Mouse (Mus musculus): ENCODE results near the gene Ctnnal1. TPM values are rescaled to one million over a fixed set of nuclear protein-coding genes. Genes with fewer than 3 reads are reported as not detected.
A peak's percentile ranks its signal among the peaks of the same experiment; 100 is the strongest.
"Not testable (repeated sequence)": the region's sequence is repeated elsewhere in the genome, so short reads cannot be mapped to it uniquely, and the experiment has no call there.

The Ctnnal1 gene
- polyA plus RNA-seq, 1 experiment from 2014 or later, result 22.1 TPM

GRCm38 (mm10) chr4:56886286-56886979 is 21.4 kb upstream of the Ctnnal1 start:
- no peak for TF ChIP-seq CTCF (IDR thresholded peaks at IDR 0.05; ENCODE audit: low read depth)
- no peak overlapping the region for H3K4me2 ChIP-seq
- no peak overlapping the region for H3K9ac ChIP-seq
- no peak overlapping the region for H3K4me3 ChIP-seq (ENCODE audit: low read depth, low read length)
- DNase-seq (no peak), ATAC-seq (ENCODE audit: insufficient read depth) (no peak)
- 89% methylated on average over 6 of the region's 6 CpGs for WGBS
- no peaks in the 10 kb centered on the region for H3K9me3 ChIP-seq (ENCODE audit: low read depth, low read length)
- H3K4me1 ChIP-seq (ENCODE audit: insufficient read depth), result no peaks in the 10 kb centered on the region
- H3K27me3 ChIP-seq (ENCODE audit: insufficient read depth, low read length), result no peaks in the 10 kb centered on the region
- peaks cover 72% of the 10 kb centered on the region for H3K36me3 ChIP-seq (ENCODE audit: insufficient read depth)
- H3K27ac ChIP-seq (ENCODE audit: low read depth), result no peak overlapping the region

GRCm38 (mm10) chr4:56880036-56880703 is 15.2 kb upstream of the Ctnnal1 start:
- DNase-seq (peak; percentile 86), ATAC-seq (ENCODE audit: insufficient read depth) (peak; percentile 87)
- no peak for TF ChIP-seq CTCF (IDR thresholded peaks at IDR 0.05; ENCODE audit: low read depth)
- no peak overlapping the region for H3K4me3 ChIP-seq (ENCODE audit: low read depth, low read length)
- no peak overlapping the region for H3K9ac ChIP-seq
- H3K9me3 ChIP-seq (ENCODE audit: low read depth, low read length), result no peaks in the 10 kb centered on the region
- 0 out of 2 replicates have a peak, but pooled peaks cover 4% of the 10 kb centered on the region for H3K4me1 ChIP-seq (ENCODE audit: insufficient read depth)
- H3K27me3 ChIP-seq (ENCODE audit: insufficient read depth, low read length), result no peaks in the 10 kb centered on the region
- peak overlapping the region; percentile 75; the same call in 1 of the 2 replicates for H3K27ac ChIP-seq (ENCODE audit: low read depth)
- 64% methylated on average over 11 of the region's 11 CpGs for WGBS
- H3K36me3 ChIP-seq (ENCODE audit: insufficient read depth), result peaks cover 60% of the 10 kb centered on the region
- no peak overlapping the region for H3K4me2 ChIP-seq

- WGBS, result 80% methylated on average over 7 of the region's 7 CpGs
- DNase-seq (peak; percentile 43), ATAC-seq (ENCODE audit: insufficient read depth) (no peak)
- H3K4me1 ChIP-seq (ENCODE audit: insufficient read depth), result 0 out of 2 replicates have a peak, but pooled peaks cover 4% of the 10 kb centered on the region
- peaks cover 53% of the 10 kb centered on the region for H3K36me3 ChIP-seq (ENCODE audit: insufficient read depth)
- no peak for TF ChIP-seq CTCF (IDR thresholded peaks at IDR 0.05; ENCODE audit: low read depth)
- H3K9ac ChIP-seq, result no peak overlapping the region
- no peak overlapping the region for H3K27ac ChIP-seq (ENCODE audit: low read depth)
- no peak overlapping the region for H3K4me3 ChIP-seq (ENCODE audit: low read depth, low read length)
- no peaks in the 10 kb centered on the region for H3K9me3 ChIP-seq (ENCODE audit: low read depth, low read length)
- H3K4me2 ChIP-seq, result no peak overlapping the region
- no peaks in the 10 kb centered on the region for H3K27me3 ChIP-seq (ENCODE audit: insufficient read depth, low read length)
Measured at GRCm38 (mm10) chr4:56878971-56879370, 14.0 kb upstream of the Ctnnal1 start.

DNA sequence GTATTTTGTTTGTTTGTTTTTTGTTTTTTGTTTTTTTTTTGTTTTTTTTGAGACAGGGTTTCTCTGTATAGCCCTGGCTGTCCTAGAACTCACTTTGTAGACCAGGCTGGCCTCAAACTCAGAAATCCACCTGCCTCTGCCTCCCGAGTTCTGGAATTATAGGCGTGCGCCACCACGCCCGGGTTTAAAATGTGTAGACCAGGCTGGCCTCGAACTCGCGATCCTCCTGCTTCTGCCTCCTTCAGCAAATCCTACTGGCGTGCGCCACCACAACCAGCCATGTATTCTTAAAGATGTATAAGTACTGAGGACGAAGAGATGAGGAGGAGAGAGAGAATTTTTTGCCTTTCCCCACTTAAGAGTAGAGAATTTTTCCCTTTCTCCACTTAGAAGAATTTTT is 5.6 kb upstream of the Ctnnal1 start:
- H3K4me3 ChIP-seq (ENCODE audit: low read depth, low read length); H3K4me1 ChIP-seq (ENCODE audit: insufficient read depth); ATAC-seq (ENCODE audit: insufficient read depth); H3K4me2 ChIP-seq; H3K27me3 ChIP-seq (ENCODE audit: insufficient read depth, low read length); DNase-seq; H3K9me3 ChIP-seq (ENCODE audit: low read depth, low read length); H3K27ac ChIP-seq (ENCODE audit: low read depth); H3K9ac ChIP-seq: not testable (repeated sequence)
- peaks cover 21% of the 10 kb centered on the region; the same call in 1 of the 2 replicates for H3K36me3 ChIP-seq (ENCODE audit: insufficient read depth)
- 96% methylated on average over 11 of the region's 11 CpGs for WGBS

DNA sequence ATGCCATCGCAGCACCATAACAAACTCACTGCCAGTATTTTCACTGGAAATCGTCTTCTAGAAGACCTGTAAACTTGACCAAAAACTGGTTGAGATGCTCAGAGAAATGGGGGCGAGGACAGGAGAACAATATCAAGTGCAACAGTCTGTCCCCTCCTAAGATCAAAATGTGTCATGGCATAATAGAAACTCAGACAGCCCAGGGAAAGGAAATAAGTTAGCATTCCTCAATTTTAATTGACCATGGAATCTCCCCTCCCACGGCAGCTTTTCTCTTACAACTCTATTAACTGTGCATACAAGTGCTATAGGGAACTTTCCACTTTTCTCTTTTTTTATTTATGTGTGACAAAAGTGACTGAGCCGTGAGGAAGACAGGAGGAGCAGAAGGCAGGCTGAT is 2.8 kb upstream of the Ctnnal1 start:
- no peak overlapping the region for H3K27ac ChIP-seq (ENCODE audit: low read depth)

GRCm38 (mm10) chr4:56865971-56866370 is 983 bp upstream of the Ctnnal1 start:
- H3K4me1 ChIP-seq (ENCODE audit: insufficient read depth), result no peaks in the 10 kb centered on the region
- H3K9ac ChIP-seq, result no peak overlapping the region
- 47% methylated on average over 4 of the region's 4 CpGs for WGBS
- H3K27ac ChIP-seq (ENCODE audit: low read depth), result peak overlapping the region; percentile 19; the same call in 1 of the 2 replicates
- 0 out of 2 replicates have a peak, but pooled peaks cover 3% of the 10 kb centered on the region for H3K36me3 ChIP-seq (ENCODE audit: insufficient read depth)
- peak; percentile 55 for DNase-seq
- H3K27me3 ChIP-seq (ENCODE audit: insufficient read depth, low read length), result no peaks in the 10 kb centered on the region
- H3K4me3 ChIP-seq (ENCODE audit: low read depth, low read length), result no peak overlapping the region
- H3K9me3 ChIP-seq (ENCODE audit: low read depth, low read length), result no peaks in the 10 kb centered on the region
- H3K4me2 ChIP-seq, result no peak overlapping the region
- TF ChIP-seq CTCF (IDR thresholded peaks at IDR 0.05; ENCODE audit: low read depth), result no peak
- ATAC-seq (ENCODE audit: insufficient read depth), result no peak

More for the DNA sequence above, 2.8 kb upstream of the Ctnnal1 start:
- Histone ChIP-seq H3K4me1 (ENCODE audit: insufficient read depth) (no peaks in the 10 kb centered on the region), H3K9ac (no peak overlapping the region), H3K4me3 (ENCODE audit: low read depth, low read length) (no peak overlapping the region), H3K27me3 (ENCODE audit: insufficient read depth, low read length) (no peaks in the 10 kb centered on the region), H3K4me2 (no peak overlapping the region), H3K9me3 (ENCODE audit: low read depth, low read length) (no peaks in the 10 kb centered on the region), H3K36me3 (ENCODE audit: insufficient read depth) (0 out of 2 replicates have a peak, but pooled peaks cover 10% of the 10 kb centered on the region)
- no peak for TF ChIP-seq CTCF (IDR thresholded peaks at IDR 0.05; ENCODE audit: low read depth)
- DNase-seq, result no peak
- no peak for ATAC-seq (ENCODE audit: insufficient read depth)
- 79% methylated on average over 5 of the region's 5 CpGs for WGBS

- ATAC-seq (ENCODE audit: insufficient read depth) (peak; percentile 68), DNase-seq (peak; percentile 64)
- Histone ChIP-seq H3K27ac (ENCODE audit: low read depth) (peak overlapping the region; percentile 86), H3K4me1 (ENCODE audit: insufficient read depth) (no peaks in the 10 kb centered on the region), H3K36me3 (ENCODE audit: insufficient read depth) (0 out of 2 replicates have a peak, but pooled peaks cover 2% of the 10 kb centered on the region), H3K4me2 (peak overlapping the region; percentile 87), H3K27me3 (ENCODE audit: insufficient read depth, low read length) (no peaks in the 10 kb centered on the region), H3K9me3 (ENCODE audit: low read depth, low read length) (no peaks in the 10 kb centered on the region), H3K9ac (peak overlapping the region; percentile 68), H3K4me3 (ENCODE audit: low read depth, low read length) (peak overlapping the region; percentile 78)
- under 1% methylated on average over 49 of the region's 49 CpGs for WGBS
- TF ChIP-seq CTCF (IDR thresholded peaks at IDR 0.05; ENCODE audit: low read depth), result no peak
Measured at GRCm38 (mm10) chr4:56864417-56865001, 479 bp downstream of the Ctnnal1 start.

All from lung, embryonic 14.5 days (tissue).